Mouse (Mus musculus): ENCODE measurements around the gene Ntn3.

Ntn3 gene

GRCm38 (mm10) chr17:24209043-24209915 lies at the start of gene Ntn3:
Gene Ntn3 (minus strand): TSS chr17:24209531.
- DNase-seq (ENCODE audit: low spot score), result peak; percentile 37

- DNase-seq (ENCODE audit: low spot score), result no peak
Observed at GRCm38 (mm10) chr17:24258981-24259380, 49.6 kb upstream of the Ntn3 start.

GRCm38 (mm10) chr17:24252329-24252728 lies 43.0 kb upstream of the Ntn3 start:
- no peak for DNase-seq (ENCODE audit: low spot score)

- DNase-seq (ENCODE audit: low spot score), result peak; percentile 86
Observed at GRCm38 (mm10) chr17:24251320-24252069, 42.2 kb upstream of the Ntn3 start, which contains the start of gene Ccnf. Gene Ccnf (minus strand): TSS chr17:24251484.

- DNase-seq (ENCODE audit: low spot score), result no peak
Observed at GRCm38 (mm10) chr17:24250988-24251319, 41.6 kb upstream of the Ntn3 start.

- no peak for DNase-seq (ENCODE audit: low spot score)
Observed at GRCm38 (mm10) chr17:24248641-24249040, 39.3 kb upstream of the Ntn3 start.

- DNase-seq (ENCODE audit: low spot score), result no peak
Observed at GRCm38 (mm10) chr17:24244061-24244460, 34.7 kb upstream of the Ntn3 start.

GRCm38 (mm10) chr17:24243311-24243969 lies 34.1 kb upstream of the Ntn3 start:
- DNase-seq (ENCODE audit: low spot score), result no peak

- no peak for DNase-seq (ENCODE audit: low spot score)
Observed at GRCm38 (mm10) chr17:24236921-24237320, 27.6 kb upstream of the Ntn3 start.

GRCm38 (mm10) chr17:24236479-24236878 lies 27.1 kb upstream of the Ntn3 start:
- DNase-seq (ENCODE audit: low spot score), result no peak

GRCm38 (mm10) chr17:24227941-24228340 lies 18.6 kb upstream of the Ntn3 start:
- DNase-seq (ENCODE audit: low spot score), result no peak

- DNase-seq (ENCODE audit: low spot score), result no peak
Observed at GRCm38 (mm10) chr17:24226721-24227120, 17.4 kb upstream of the Ntn3 start.

GRCm38 (mm10) chr17:24225851-24226250 lies 16.5 kb upstream of the Ntn3 start:
- no peak for DNase-seq (ENCODE audit: low spot score)

GRCm38 (mm10) chr17:24224741-24225140 lies 15.4 kb upstream of the Ntn3 start:
- DNase-seq (ENCODE audit: low spot score), result no peak

GRCm38 (mm10) chr17:24223513-24223912 lies 14.2 kb upstream of the Ntn3 start:
- no peak for DNase-seq (ENCODE audit: low spot score)

- DNase-seq (ENCODE audit: low spot score), result no peak
Observed at GRCm38 (mm10) chr17:24222653-24223052, 13.3 kb upstream of the Ntn3 start.

GRCm38 (mm10) chr17:24220435-24221411 lies 11.4 kb upstream of the Ntn3 start, which contains the start of gene Tedc2:
Gene Tedc2 (minus strand): TSS chr17:24220851.
- peak; percentile 83 for DNase-seq (ENCODE audit: low spot score)

GRCm38 (mm10) chr17:24216836-24217235 lies 7.5 kb upstream of the Ntn3 start:
- DNase-seq (ENCODE audit: low spot score), result no peak

- no peak for DNase-seq (ENCODE audit: low spot score)
Observed at GRCm38 (mm10) chr17:24213186-24213585, 3.9 kb upstream of the Ntn3 start.

GRCm38 (mm10) chr17:24212441-24213018 lies 3.2 kb upstream of the Ntn3 start:
- DNase-seq (ENCODE audit: low spot score), result no peak
